Mouse (Mus musculus): ENCODE results near the gene Xrcc4.

Gene Xrcc4

GRCm38 (mm10) chr13:89827838-89828237 is 261.6 kb downstream of the Xrcc4 start:
- in situ Hi-C loops (cut with MboI, MseI) = no loop called here

GRCm38 (mm10) chr13:89814543-89814942 is 274.9 kb downstream of the Xrcc4 start:
- in situ Hi-C loops (cut with MboI, MseI) = no loop called here

- in situ Hi-C loops (cut with MboI, MseI) = no loop called here
Measured at GRCm38 (mm10) chr13:89812169-89812568, 277.2 kb downstream of the Xrcc4 start.

GRCm38 (mm10) chr13:89809024-89809423 is 280.4 kb downstream of the Xrcc4 start:
- in situ Hi-C loops (cut with MboI, MseI) = no loop called here

- in situ Hi-C loops (cut with MboI, MseI) = no loop called here
Measured at GRCm38 (mm10) chr13:89801901-89802300, 287.5 kb downstream of the Xrcc4 start.

- in situ Hi-C loops (cut with MboI, MseI) = no loop called here
Measured at GRCm38 (mm10) chr13:89797721-89798120, 291.7 kb downstream of the Xrcc4 start.

- in situ Hi-C loops (cut with MboI, MseI) = no loop called here
Measured at GRCm38 (mm10) chr13:89791475-89791874, 297.9 kb downstream of the Xrcc4 start.

- in situ Hi-C loops (cut with MboI, MseI) = no loop called here
Measured at GRCm38 (mm10) chr13:89782886-89783285, 306.5 kb downstream of the Xrcc4 start.

- in situ Hi-C loops (cut with MboI, MseI) = no loop called here
Measured at GRCm38 (mm10) chr13:89780276-89780675, 309.1 kb downstream of the Xrcc4 start.

GRCm38 (mm10) chr13:89779208-89779911 is 310.0 kb downstream of the Xrcc4 start:
- in situ Hi-C loops (cut with MboI, MseI) = no loop called here

- in situ Hi-C loops (cut with MboI, MseI) = no loop called here
Measured at GRCm38 (mm10) chr13:89777764-89778163, 311.6 kb downstream of the Xrcc4 start.

GRCm38 (mm10) chr13:89777146-89777545 is 312.3 kb downstream of the Xrcc4 start:
- in situ Hi-C loops (cut with MboI, MseI) = no loop called here

- in situ Hi-C loops (cut with MboI, MseI) = no loop called here
Measured at GRCm38 (mm10) chr13:89766551-89766950, 322.9 kb downstream of the Xrcc4 start.

GRCm38 (mm10) chr13:89765966-89766365 is 323.4 kb downstream of the Xrcc4 start:
- in situ Hi-C loops (cut with MboI, MseI) = no loop called here

- in situ Hi-C loops (cut with MboI, MseI) = no loop called here
Measured at GRCm38 (mm10) chr13:89762339-89762738, 327.1 kb downstream of the Xrcc4 start.

GRCm38 (mm10) chr13:89756347-89756746 is 333.1 kb downstream of the Xrcc4 start:
- in situ Hi-C loops (cut with MboI, MseI) = loop anchor here (10.0 kb wide), 1 partner anchor 1848 kb away; no protein-coding TSS in a partner anchor

GRCm38 (mm10) chr13:89750562-89750961 is 338.8 kb downstream of the Xrcc4 start:
- in situ Hi-C loops (cut with MboI, MseI) = loop anchor here (10.0 kb wide), 1 partner anchor 1854 kb away; no protein-coding TSS in a partner anchor

GRCm38 (mm10) chr13:89743201-89743600 is 346.2 kb downstream of the Xrcc4 start:
- in situ Hi-C loops (cut with MboI, MseI) = no loop called here

- in situ Hi-C loops (cut with MboI, MseI) = no loop called here
Measured at GRCm38 (mm10) chr13:89742686-89743200, 346.7 kb downstream of the Xrcc4 start.

- in situ Hi-C loops (cut with MboI, MseI) = no loop called here
Measured at GRCm38 (mm10) chr13:89741766-89742685, 347.4 kb downstream of the Xrcc4 start, which contains the start of gene Vcan. Gene Vcan, minus strand, starts transcription at chr13:89742509.

GRCm38 (mm10) chr13:89741116-89741551 is 348.3 kb downstream of the Xrcc4 start:
- in situ Hi-C loops (cut with MboI, MseI) = no loop called here
